Mouse (Mus musculus) lung, postnatal 10 days (tissue): Measurements from ENCODE around the gene Ybx2.
"Not testable (repeated sequence)": the region's sequence is repeated elsewhere in the genome, so short reads cannot be mapped to it uniquely, and the experiment has no call there.

Experiments used
- DNase-seq: peaks from one replicate; pipeline ENCODE4 v3.0.0; 2021

Gene Ybx2

GRCm38 (mm10) chr11:69936714-69937347 is 1.2 kb downstream of the Ybx2 start:
- DNase-seq: no peak

GRCm38 (mm10) chr11:69937385-69937784 is 1.8 kb downstream of the Ybx2 start:
- DNase-seq: no peak

GRCm38 (mm10) chr11:69937834-69938233 is 2.2 kb downstream of the Ybx2 start:
- no peak for DNase-seq

- no peak for DNase-seq
Measured at GRCm38 (mm10) chr11:69938401-69938979, 2.9 kb downstream of the Ybx2 start.

GRCm38 (mm10) chr11:69939181-69939580 is 3.6 kb downstream of the Ybx2 start:
- no peak for DNase-seq

- DNase-seq: no peak
Measured at GRCm38 (mm10) chr11:69939731-69940130, 4.1 kb downstream of the Ybx2 start.

GRCm38 (mm10) chr11:69940962-69941361 is 5.4 kb downstream of the Ybx2 start:
- no peak for DNase-seq

- DNase-seq: no peak
Measured at GRCm38 (mm10) chr11:69945216-69945615, 9.6 kb downstream of the Ybx2 start.

GRCm38 (mm10) chr11:69945997-69946891 is 10.6 kb downstream of the Ybx2 start:
- DNase-seq: no peak

- DNase-seq: peak; percentile 39
Measured at GRCm38 (mm10) chr11:69947337-69948065, 11.9 kb downstream of the Ybx2 start.

- DNase-seq: peak; percentile 95
Measured at GRCm38 (mm10) chr11:69948066-69948762, 12.6 kb downstream of the Ybx2 start, which contains the start of gene Slc2a4. TSS of gene Slc2a4 (minus strand) at chr11:69948188.

- DNase-seq: peak; percentile 94
Measured at GRCm38 (mm10) chr11:69948763-69949150, 13.2 kb downstream of the Ybx2 start.

- no peak for DNase-seq
Measured at GRCm38 (mm10) chr11:69950807-69951459, 15.3 kb downstream of the Ybx2 start.

GRCm38 (mm10) chr11:69952274-69952673 is 16.7 kb downstream of the Ybx2 start:
- DNase-seq: no peak

GRCm38 (mm10) chr11:69953267-69953915 is 17.8 kb downstream of the Ybx2 start:
- no peak for DNase-seq

GRCm38 (mm10) chr11:69955618-69956017 is 20.0 kb downstream of the Ybx2 start:
- not testable (repeated sequence) for DNase-seq

GRCm38 (mm10) chr11:69956218-69956617 is 20.6 kb downstream of the Ybx2 start:
- no peak for DNase-seq

GRCm38 (mm10) chr11:69960616-69961015 is 25.0 kb downstream of the Ybx2 start:
- DNase-seq: no peak

- no peak for DNase-seq
Measured at GRCm38 (mm10) chr11:69961841-69962240, 26.2 kb downstream of the Ybx2 start.

GRCm38 (mm10) chr11:69964650-69965270 is 29.2 kb downstream of the Ybx2 start, which contains the start of gene Cldn7:
TSS of gene Cldn7 (plus strand) at chr11:69964779.
- no peak for DNase-seq
